Comparison of ENCODE assay signal across 8 mouse cellular contexts in the genomic region with DNA sequence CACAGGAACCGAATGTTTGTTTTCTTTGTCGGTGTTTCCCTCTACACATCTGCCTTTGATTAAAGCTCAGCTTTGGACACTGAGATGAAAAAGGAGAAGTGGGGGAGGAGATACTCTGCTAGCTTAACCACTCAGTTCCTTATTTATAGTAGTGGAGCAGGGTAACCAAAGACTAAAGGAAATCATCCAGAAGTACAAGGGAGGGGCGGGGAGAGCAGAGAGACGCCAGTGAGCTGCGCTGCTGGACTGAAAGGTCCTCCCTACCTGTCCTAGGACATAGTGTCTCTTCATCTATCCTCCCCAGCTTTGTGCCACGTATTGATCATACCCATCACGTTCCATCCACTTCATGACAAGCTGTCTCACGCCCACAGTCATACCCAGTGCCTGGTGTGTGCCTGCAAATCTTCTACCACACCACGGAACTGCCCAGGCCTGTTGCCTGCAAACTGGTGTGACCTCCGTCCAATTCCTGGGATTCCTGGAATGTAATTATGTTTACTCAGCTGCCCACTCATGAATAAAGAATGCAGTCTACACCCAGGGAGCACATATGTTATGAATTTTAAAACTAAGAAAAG.
A peak's percentile ranks its signal among the peaks of the same experiment; 100 is the strongest.
DNase-seq lines count a peak whose midpoint lies in the region; ATAC-seq and TF ChIP-seq lines count a peak whose summit lies in the region.

No protein-coding gene starts in this region.

- no peak overlapping the region for H3K9ac ChIP-seq in liver, adult 2 months (ENCODE audit: low read depth, low read length)
- no peak overlapping the region for H3K9ac ChIP-seq in forebrain, embryonic 12.5 days

- H3K4me1 ChIP-seq in liver, adult 2 months (ENCODE audit: control insufficient read depth, insufficient read depth, low read length), result peaks cover 4% of the 10 kb centered on the region; the same call in 1 of the 2 replicates
- peaks cover 5% of the 10 kb centered on the region; the same call in 1 of the 2 replicates for H3K4me1 ChIP-seq in kidney, adult 2 months (ENCODE audit: control insufficient read depth, insufficient read depth, low read length)
- peaks cover 9% of the 10 kb centered on the region; the same call in 1 of the 2 replicates for H3K4me1 ChIP-seq in forebrain, embryonic 12.5 days

- H3K4me3 ChIP-seq in liver, adult 2 months (ENCODE audit: insufficient read depth, low read depth, low read length), result no peak overlapping the region
- no peak overlapping the region for H3K4me3 ChIP-seq in kidney, adult 2 months (ENCODE audit: insufficient read depth, low read depth, low read length)
- H3K4me3 ChIP-seq in forebrain, embryonic 12.5 days (replicated peaks), result no peak overlapping the region

- no peak overlapping the region for H3K27ac ChIP-seq in liver, adult 2 months (replicated peaks; ENCODE audit: insufficient read depth, low read depth, low read length)
- H3K27ac ChIP-seq in kidney, adult 2 months (ENCODE audit: insufficient read depth, low read depth, low read length), result peak overlapping the region; percentile 93
- H3K27ac ChIP-seq in forebrain, embryonic 12.5 days, result no peak overlapping the region

- H3K4me2 ChIP-seq in forebrain, embryonic 12.5 days, result no peak overlapping the region

- DNase-seq in liver, adult 2 months (ENCODE audit: extremely low read depth, low read depth, low spot score), result peak; percentile 65
- DNase-seq in liver, result no peak
- DNase-seq in c-Kit-positive CD71-negative TER-119-negative erythroid progenitor cells, embryonic 14.5 days (ENCODE audit: low read depth), result peak; percentile 44
- peak; percentile 79 for DNase-seq in kidney, adult 2 months
- DNase-seq in lung, postnatal 14 days, result peak; percentile 28
- DNase-seq in ovary, postnatal 14 days (ENCODE audit: low spot score), result no peak
- DNase-seq in layer of hippocampus, postnatal 36 days, result no peak

- H3K79me2 ChIP-seq in liver, adult 2 months (ENCODE audit: control insufficient read depth, insufficient read depth, low read length), result no peaks in the 10 kb centered on the region

- 29% methylated on average over 10 of the region's 10 CpGs for WGBS in liver, adult 2 months
- 23% methylated on average over 10 of the region's 10 CpGs for WGBS in kidney, adult 2 months
- WGBS in forebrain, embryonic 12.5 days, result 78% methylated on average over 10 of the region's 10 CpGs

- no peak for TF ChIP-seq POLR2A in liver, adult 2 months (IDR thresholded peaks at IDR 0.05; ENCODE audit: extremely low read depth, insufficient read depth, low read length)
- no peak for TF ChIP-seq POLR2A in kidney, adult 2 months (IDR thresholded peaks at IDR 0.05; ENCODE audit: low read depth, low read length)

- no peak for TF ChIP-seq CTCF in liver, adult 2 months (IDR thresholded peaks at IDR 0.05; ENCODE audit: low read depth, low read length)
- TF ChIP-seq CTCF in kidney, adult 2 months (conservative IDR thresholded peaks at IDR 0.05; ENCODE audit: insufficient read depth, insufficient read length, low read depth, low read length), result no peak

- H3K27me3 ChIP-seq in liver, adult 2 months (ENCODE audit: control insufficient read depth, insufficient read depth, low read length), result no peaks in the 10 kb centered on the region
- H3K27me3 ChIP-seq in kidney, adult 2 months (replicated peaks; ENCODE audit: control insufficient read depth, insufficient read depth, low read length), result no peaks in the 10 kb centered on the region
- no peaks in the 10 kb centered on the region for H3K27me3 ChIP-seq in forebrain, embryonic 12.5 days

- ATAC-seq in forebrain, embryonic 12.5 days (ENCODE audit: low FRiP score), result no peak

- no peaks in the 10 kb centered on the region for H3K9me3 ChIP-seq in forebrain, embryonic 12.5 days

- no peaks in the 10 kb centered on the region for H3K36me3 ChIP-seq in liver, adult 2 months (ENCODE audit: control insufficient read depth, insufficient read depth, low read length)
- H3K36me3 ChIP-seq in kidney, adult 2 months (ENCODE audit: control insufficient read depth, insufficient read depth, low read length), result no peaks in the 10 kb centered on the region
- H3K36me3 ChIP-seq in forebrain, embryonic 12.5 days (replicated peaks), result no peaks in the 10 kb centered on the region

Comparison
In these comparisons a context has a peak if more than half of its experiments do, and no peak if none do; other contexts are left out.
1. DNase-seq: peak in liver, adult 2 months (single experiment), c-Kit-positive CD71-negative TER-119-negative erythroid progenitor cells, embryonic 14.5 days (single experiment), kidney, adult 2 months (single experiment) and lung, postnatal 14 days (single experiment); none in liver (single experiment), ovary, postnatal 14 days (single experiment) and layer of hippocampus, postnatal 36 days (0 of 2).